Mouse (Mus musculus): ENCODE measurements at regions not wholly inside any gene's neighbourhood (a gene's known extent, or its start where the extent isn't known, plus 50 kb on each side); places are given as distances from the start of the nearest gene placed in this dataset.

- TF ChIP-seq CTCF (IDR thresholded peaks at IDR 0.05; ENCODE audit: extremely low read depth, insufficient read depth, low read length) (no peak), POLR2A (IDR thresholded peaks at IDR 0.05; ENCODE audit: extremely low read depth, insufficient read depth, low read length) (0 out of 2 replicates have a peak, but pooled peaks have one; percentile 31)
Measured at GRCm38 (mm10) chr17:87502388-87503369, 55.9 kb upstream of the Calm2 start.
